Mouse (Mus musculus) bone marrow macrophage, adult 2 months (primary cell): Measurements from ENCODE around the gene Fbxl18. TPM values are rescaled to one million over a fixed set of nuclear protein-coding genes. Genes with fewer than 3 reads are reported as not detected.

ENCODE experiments used
- H3K27ac ChIP-seq: 2 replicates; pipeline ENCODE4 v1.5.1; 2012; ENCODE audit warnings: low read depth, low read length; ENCODE audit not compliant: insufficient read depth
- H3K4me1 ChIP-seq: 2 replicates; pipeline ENCODE4 v1.6.1; 2012; ENCODE audit warnings: low read length; ENCODE audit not compliant: control insufficient read depth, insufficient read depth
- H3K4me3 ChIP-seq: 2 replicates; pipeline ENCODE4 v1.5.1; 2012; ENCODE audit warnings: mild to moderate bottlenecking, low read length, moderate library complexity; ENCODE audit not compliant: insufficient read depth
- CTCF ChIP-seq: IDR thresholded peaks from 2 replicates; pipeline ENCODE4 v1.5.1; 2012; ENCODE audit warnings: low read depth, mild to moderate bottlenecking, low read length, moderate library complexity
- POLR2A ChIP-seq: IDR thresholded peaks from 2 replicates; pipeline ENCODE4 v1.6.1; 2012; ENCODE audit warnings: mild to moderate bottlenecking, low read depth, low read length, borderline replicate concordance
- polyA plus RNA-seq: library from polyadenylated mRNA; stranded (reverse); fragments of >200 nt; gene quantifications from 2 replicates; pipeline ENCODE4 v1.2.4, GENCODE M21; 2012; ENCODE audit not compliant: missing spikeins, insufficient read depth, insufficient read length

Gene Fbxl18
- polyA plus RNA-seq, 1 experiment: 12.5 TPM

GRCm38 (mm10) chr5:142916593-142916992 lies 21.4 kb upstream of the Fbxl18 start:
- Histone ChIP-seq H3K4me3 (no peak overlapping the region), H3K4me1 (peaks cover 29% of the 10 kb centered on the region), H3K27ac (no peak overlapping the region)
- no peak for TF ChIP-seq CTCF
- no peak for TF ChIP-seq POLR2A

GRCm38 (mm10) chr5:142915231-142915630 lies 20.0 kb upstream of the Fbxl18 start:
- no peak for TF ChIP-seq POLR2A
- no peak for TF ChIP-seq CTCF
- Histone ChIP-seq H3K4me3 (no peak overlapping the region), H3K4me1 (peaks cover 33% of the 10 kb centered on the region), H3K27ac (no peak overlapping the region)

GRCm38 (mm10) chr5:142912739-142913138 lies 17.5 kb upstream of the Fbxl18 start:
- Histone ChIP-seq H3K4me1 (peaks cover 42% of the 10 kb centered on the region), H3K4me3 (no peak overlapping the region), H3K27ac (no peak overlapping the region)
- TF ChIP-seq CTCF (no peak), POLR2A (no peak)

- no peak overlapping the region for H3K4me3 ChIP-seq
- TF ChIP-seq CTCF (no peak), POLR2A (no peak)
- H3K4me1 ChIP-seq: peaks cover 46% of the 10 kb centered on the region
- H3K27ac ChIP-seq: no peak overlapping the region
Measured at GRCm38 (mm10) chr5:142912320-142912719, 17.1 kb upstream of the Fbxl18 start.

- peaks cover 48% of the 10 kb centered on the region for H3K4me1 ChIP-seq
- H3K4me3 ChIP-seq: no peak overlapping the region
- TF ChIP-seq POLR2A (no peak), CTCF (no peak)
- no peak overlapping the region for H3K27ac ChIP-seq
Measured at GRCm38 (mm10) chr5:142911629-142912028, 16.4 kb upstream of the Fbxl18 start.

- Histone ChIP-seq H3K4me3 (peak overlapping the region; percentile 42), H3K4me1 (peaks cover 48% of the 10 kb centered on the region), H3K27ac (peak overlapping the region; percentile 100)
- TF ChIP-seq POLR2A: no peak
- TF ChIP-seq CTCF: no peak
Measured at GRCm38 (mm10) chr5:142909576-142910278, 14.5 kb upstream of the Fbxl18 start.

GRCm38 (mm10) chr5:142908941-142909575 lies 13.8 kb upstream of the Fbxl18 start:
- Histone ChIP-seq H3K27ac (peak overlapping the region; percentile 100), H3K4me1 (peaks cover 48% of the 10 kb centered on the region), H3K4me3 (peak overlapping the region; percentile 46)
- TF ChIP-seq CTCF: no peak
- TF ChIP-seq POLR2A: no peak

GRCm38 (mm10) chr5:142907803-142908559 lies 12.8 kb upstream of the Fbxl18 start:
- Histone ChIP-seq H3K4me1 (peaks cover 48% of the 10 kb centered on the region), H3K27ac (peak overlapping the region; percentile 100), H3K4me3 (peak overlapping the region; percentile 72)
- TF ChIP-seq POLR2A (no peak), CTCF (no peak)

- Histone ChIP-seq H3K4me3 (peak overlapping the region; percentile 72), H3K27ac (peak overlapping the region; percentile 100), H3K4me1 (peaks cover 41% of the 10 kb centered on the region)
- no peak for TF ChIP-seq POLR2A
- TF ChIP-seq CTCF: no peak
Measured at GRCm38 (mm10) chr5:142907048-142907802, 12.0 kb upstream of the Fbxl18 start.
